Comparison of ENCODE assay signal across 9 mouse cellular contexts in genomic region chr9:64020606-64021318, GRCm38 (mm10). TPM values are rescaled to one million over a fixed set of nuclear protein-coding genes. Genes with fewer than 3 reads are reported as not detected.
DNase-seq lines count a peak whose midpoint lies in the region; ATAC-seq and TF ChIP-seq lines count a peak whose summit lies in the region.
"Had no signal": no experiment of that assay in that cellular context is flagged by ENCODE, and none has a peak within 500 bp of the region (broad histone marks: within the 10 kb centered on the region; RNA-seq: fewer than 3 reads in every experiment).

No protein-coding gene starts in this region.

- H3K27me3 ChIP-seq in kidney, adult 2 months (replicated peaks; ENCODE audit: control insufficient read depth, insufficient read depth, low read length), result no peaks in the 10 kb centered on the region
- no peaks in the 10 kb centered on the region for H3K27me3 ChIP-seq in heart, embryonic 13.5 days (replicated peaks)
- no peaks in the 10 kb centered on the region for H3K27me3 ChIP-seq in limb, embryonic 11.5 days (ENCODE audit: control insufficient read depth, insufficient read depth, low read length)
- peaks cover 51% of the 10 kb centered on the region for H3K27me3 ChIP-seq in midbrain, postnatal 0 days (ENCODE audit: insufficient read depth, low read length)
- H3K27me3 ChIP-seq: Patski had no signal

- no peaks in the 10 kb centered on the region for H3K9me3 ChIP-seq in heart, embryonic 13.5 days
- no peaks in the 10 kb centered on the region for H3K9me3 ChIP-seq in limb, embryonic 11.5 days (ENCODE audit: control insufficient read depth, low read length)
- H3K9me3 ChIP-seq in midbrain, postnatal 0 days (ENCODE audit: low read length), result no peaks in the 10 kb centered on the region

- ATAC-seq in heart, embryonic 13.5 days (ENCODE audit: extremely low read depth, insufficient number of reproducible peaks, low FRiP score, low TSS enrichment), result no peak
- ATAC-seq in limb, embryonic 11.5 days (ENCODE audit: insufficient number of reproducible peaks, low FRiP score, low TSS enrichment, low read depth), result no peak
- no peak for ATAC-seq in midbrain, postnatal 0 days (ENCODE audit: low FRiP score)
- ATAC-seq: Patski had no signal

- H3K4me1 ChIP-seq in kidney, adult 2 months (ENCODE audit: control insufficient read depth, insufficient read depth, low read length), result peaks cover 5% of the 10 kb centered on the region; the same call in 1 of the 2 replicates
- no peaks in the 10 kb centered on the region for H3K4me1 ChIP-seq in cortical plate, adult 2 months (ENCODE audit: control insufficient read depth, insufficient read depth, low read length)
- peaks cover 56% of the 10 kb centered on the region for H3K4me1 ChIP-seq in heart, embryonic 13.5 days
- H3K4me1 ChIP-seq in limb, embryonic 11.5 days (ENCODE audit: control insufficient read depth, insufficient read depth, low read length), result peaks cover 34% of the 10 kb centered on the region
- H3K4me1 ChIP-seq in midbrain, postnatal 0 days (ENCODE audit: insufficient read depth, low read length), result peaks cover 8% of the 10 kb centered on the region; the same call in 1 of the 2 replicates

- peak overlapping the region; percentile 75 for H3K27ac ChIP-seq in kidney, adult 2 months (ENCODE audit: insufficient read depth, low read depth, low read length)
- no peak overlapping the region for H3K27ac ChIP-seq in cortical plate, adult 2 months (ENCODE audit: insufficient read depth, low read length)
- H3K27ac ChIP-seq in heart, embryonic 13.5 days (replicated peaks), result peak overlapping the region; percentile 99
- H3K27ac ChIP-seq in limb, embryonic 11.5 days (replicated peaks; ENCODE audit: low read depth, low read length), result peak overlapping the region; percentile 98
- no peak overlapping the region for H3K27ac ChIP-seq in midbrain, postnatal 0 days (ENCODE audit: low read depth, low read length)

- no peak for TF ChIP-seq CTCF in kidney, adult 2 months (conservative IDR thresholded peaks at IDR 0.05; ENCODE audit: insufficient read depth, insufficient read length, low read depth, low read length)
- no peak for TF ChIP-seq CTCF in cortical plate, adult 2 months (IDR thresholded peaks at IDR 0.05; ENCODE audit: extremely low read depth, insufficient read depth, low read length)
- TF ChIP-seq CTCF in midbrain, postnatal 0 days (IDR thresholded peaks at IDR 0.05), result no peak

- H3K9ac ChIP-seq in heart, embryonic 13.5 days, result peak overlapping the region; percentile 100
- H3K9ac ChIP-seq in limb, embryonic 11.5 days (ENCODE audit: low read length), result peak overlapping the region; percentile 99
- H3K9ac ChIP-seq in midbrain, postnatal 0 days (replicated peaks; ENCODE audit: low read length, poor library complexity, severe bottlenecking), result peak overlapping the region; percentile 60

- 1% methylated on average over 89 of the region's 89 CpGs for WGBS in kidney, adult 2 months
- under 1% methylated on average over 89 of the region's 89 CpGs for WGBS in heart, embryonic 13.5 days
- WGBS in limb, embryonic 11.5 days, result under 1% methylated on average over 88 of the region's 89 CpGs
- under 1% methylated on average over 73 of the region's 89 CpGs for WGBS in midbrain, postnatal 0 days

- peak overlapping the region; percentile 98 for H3K4me2 ChIP-seq in heart, embryonic 13.5 days
- H3K4me2 ChIP-seq in limb, embryonic 11.5 days (ENCODE audit: low read depth, severe bottlenecking), result peak overlapping the region; percentile 94
- peak overlapping the region; percentile 83 for H3K4me2 ChIP-seq in midbrain, postnatal 0 days (ENCODE audit: low read depth, low read length, poor library complexity, severe bottlenecking)

- peak; percentile 34 for DNase-seq in kidney, adult 2 months
- no peak for DNase-seq in kidney, adult 9 months
- DNase-seq in limb, embryonic 11.5 days (ENCODE audit: low spot score), result peak; percentile 64
- no peak for DNase-seq in midbrain, postnatal 0 days (ENCODE audit: low spot score)
- DNase-seq in layer of hippocampus, adult 18-20 months (ENCODE audit: low spot score in 2 of 2), result no peak
- DNase-seq in spleen, adult 18-20 months, result no peak

- peak overlapping the region; percentile 86 for H3K4me3 ChIP-seq in kidney, adult 2 months (ENCODE audit: insufficient read depth, low read depth, low read length)
- peak overlapping the region; percentile 35 for H3K4me3 ChIP-seq in cortical plate, adult 2 months (ENCODE audit: insufficient read depth, low read length)
- peak overlapping the region; percentile 93 for H3K4me3 ChIP-seq in heart, embryonic 13.5 days
- peak overlapping the region; percentile 88 for H3K4me3 ChIP-seq in limb, embryonic 11.5 days (ENCODE audit: low read depth, low read length)
- H3K4me3 ChIP-seq in midbrain, postnatal 0 days (ENCODE audit: low read depth, low read length), result peak overlapping the region; percentile 48

- no peaks in the 10 kb centered on the region for H3K36me3 ChIP-seq in kidney, adult 2 months (ENCODE audit: control insufficient read depth, insufficient read depth, low read length)
- peaks cover 29% of the 10 kb centered on the region for H3K36me3 ChIP-seq in heart, embryonic 13.5 days
- H3K36me3 ChIP-seq in limb, embryonic 11.5 days (ENCODE audit: control insufficient read depth, insufficient read depth, low read length), result no peaks in the 10 kb centered on the region
- H3K36me3 ChIP-seq in midbrain, postnatal 0 days (ENCODE audit: insufficient read depth, low read length), result no peaks in the 10 kb centered on the region

- TF ChIP-seq POLR2A in kidney, adult 2 months (IDR thresholded peaks at IDR 0.05; ENCODE audit: low read depth, low read length), result no peak
- no peak for TF ChIP-seq POLR2A in cortical plate, adult 2 months (IDR thresholded peaks at IDR 0.05; ENCODE audit: extremely low read depth, insufficient read depth, low read length)

RNA-seq across cellular contexts. Expression of gene Smad6, which starts 1.1 kb away (rescaled TPM):
- polyA plus RNA-seq in kidney, adult 2 months (2012; rRNA removed), result 15.9 and 22.8 TPM in 2 replicates
- 2.6 and 2.9 TPM in 2 replicates for polyA plus RNA-seq in cortical plate, adult 2 months (2012; rRNA removed)
- polyA plus RNA-seq in heart, embryonic 13.5 days (2015; fragmentation: Nextera tagmentation; extraction: Ambion mirVana), result 18.5 and 19.3 TPM in 2 replicates
- 10.1 and 12.3 TPM in 2 replicates for polyA plus RNA-seq in limb, embryonic 11.5 days (2014; fragmentation: Nextera tagmentation; extraction: Ambion mirVana)
- total RNA-seq in midbrain, postnatal 0 days (2014; rRNA removed), result 10.4 and 12.7 TPM in 2 replicates
- 0.97 and 1.2 TPM in 2 replicates for polyA plus RNA-seq in midbrain, postnatal 0 days (2015; fragmentation: Nextera tagmentation; extraction: Ambion mirVana)
- 1 to 10 TPM; 1.3 to 2.5 TPM for total RNA-seq in layer of hippocampus, adult 18-20 months (2021)

Comparison
In these comparisons a context has a peak if more than half of its experiments do, and no peak if none do; other contexts are left out.
1. DNase-seq: peak in kidney, adult 2 months (single experiment) and limb, embryonic 11.5 days (single experiment); none in kidney, adult 9 months (single experiment), midbrain, postnatal 0 days (single experiment), layer of hippocampus, adult 18-20 months (0 of 2) and spleen, adult 18-20 months (0 of 2).
2. H3K27ac ChIP-seq: peak in kidney, adult 2 months (single experiment), heart, embryonic 13.5 days (single experiment) and limb, embryonic 11.5 days (single experiment); none in cortical plate, adult 2 months (single experiment) and midbrain, postnatal 0 days (single experiment).
3. H3K4me3 ChIP-seq: peak in every context shown above with its lines; median percentile 93 in heart, embryonic 13.5 days; 88 in limb, embryonic 11.5 days; 86 in kidney, adult 2 months; 48 in midbrain, postnatal 0 days; 35 in cortical plate, adult 2 months.
4. Peak in every context shown above with its lines, with median percentiles within 50 percentile points of each other: H3K4me2 ChIP-seq and H3K9ac ChIP-seq.